Mouse (Mus musculus): Measurements from ENCODE around the gene Gpr137b.
"Not testable (repeated sequence)": the region's sequence is repeated elsewhere in the genome, so short reads cannot be mapped to it uniquely, and the experiment has no call there.

The Gpr137b gene

DNA sequence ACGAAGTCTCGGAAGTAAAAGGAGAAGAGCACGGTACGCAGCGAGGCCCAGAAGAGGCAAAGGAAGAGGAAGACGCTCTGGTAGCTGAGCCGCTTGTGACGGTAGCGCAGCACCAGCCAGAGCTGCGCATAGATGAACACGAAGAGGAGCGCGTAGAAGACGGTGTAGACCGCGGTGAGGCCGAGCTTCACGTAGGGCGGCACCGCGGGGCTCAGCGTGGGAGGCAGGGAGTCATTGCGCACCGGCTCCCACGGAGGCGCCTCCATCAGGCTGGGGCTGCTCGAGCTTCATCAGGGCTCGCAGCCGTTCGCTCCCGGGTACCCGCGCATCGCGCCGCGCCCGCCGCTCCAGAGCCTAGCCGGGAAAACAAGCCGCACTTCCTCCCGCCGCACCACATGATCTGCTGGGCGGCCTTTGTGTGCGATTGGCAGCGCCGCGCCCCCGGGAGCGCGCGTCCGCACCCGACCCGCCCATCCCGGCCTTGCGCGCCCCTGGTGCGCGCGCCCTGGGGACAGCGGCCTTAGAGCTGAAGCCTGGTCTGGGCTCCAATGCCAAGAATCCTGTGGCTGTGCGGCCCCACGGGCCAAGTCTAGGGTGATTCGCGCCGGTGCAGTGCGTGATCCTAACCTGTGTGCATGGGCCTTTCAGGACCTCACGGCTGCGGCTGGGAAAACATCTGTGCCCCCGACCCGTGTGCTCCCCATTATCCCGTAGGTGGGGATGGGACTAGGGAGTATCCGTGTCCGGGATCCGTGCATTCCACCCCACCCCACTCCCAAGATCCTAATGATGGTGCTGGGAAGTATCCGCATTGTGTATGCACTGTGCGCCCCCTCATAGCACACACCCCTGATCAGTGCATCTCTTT, at the start of gene Gpr137b:
Gene Gpr137b, minus strand, starts transcription at position 787 of the 868 bp plus-strand sequence.
- in situ Hi-C loops (cut with MboI, MseI), result loop anchor here (5.0 to 25.0 kb wide), 3 partner anchors 746 to 1056 kb away; partner anchors contain the start of gene Actn2 (in 1 of the 2)

- in situ Hi-C loops (cut with MboI, MseI), result not testable (repeated sequence)
Observed at GRCm38 (mm10) chr13:13438112-13438953, 44.5 kb upstream of the Gpr137b start.

GRCm38 (mm10) chr13:13437460-13438015, 43.7 kb upstream of the Gpr137b start, which contains the start of gene Nid1:
Gene Nid1, plus strand, starts transcription at chr13:13437551.
- in situ Hi-C loops (cut with MboI, MseI), result not testable (repeated sequence)

GRCm38 (mm10) chr13:13436161-13436560, 42.3 kb upstream of the Gpr137b start:
- in situ Hi-C loops (cut with MboI, MseI), result not testable (repeated sequence)

GRCm38 (mm10) chr13:13423301-13423700, 29.5 kb upstream of the Gpr137b start:
- in situ Hi-C loops (cut with MboI, MseI), result not testable (repeated sequence)

GRCm38 (mm10) chr13:13418859-13419258, 25.0 kb upstream of the Gpr137b start:
- in situ Hi-C loops (cut with MboI, MseI), result not testable (repeated sequence)

DNA sequence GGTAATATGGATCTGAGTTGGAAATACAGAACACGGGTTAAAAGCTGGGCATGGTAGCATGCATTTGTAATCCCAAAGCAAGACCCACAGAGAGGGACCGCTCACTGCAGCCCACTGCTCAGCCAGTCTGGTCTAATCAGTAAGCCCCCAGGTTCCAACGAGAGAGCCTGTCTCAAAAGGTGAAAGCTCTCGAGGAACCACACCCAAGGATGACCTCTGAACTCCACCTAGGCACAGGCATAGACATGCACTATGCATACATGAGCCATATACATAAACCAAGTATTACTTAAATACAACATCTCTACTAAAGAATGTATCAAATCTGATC, 22.2 kb upstream of the Gpr137b start:
- in situ Hi-C loops (cut with MboI, MseI), result not testable (repeated sequence)

DNA sequence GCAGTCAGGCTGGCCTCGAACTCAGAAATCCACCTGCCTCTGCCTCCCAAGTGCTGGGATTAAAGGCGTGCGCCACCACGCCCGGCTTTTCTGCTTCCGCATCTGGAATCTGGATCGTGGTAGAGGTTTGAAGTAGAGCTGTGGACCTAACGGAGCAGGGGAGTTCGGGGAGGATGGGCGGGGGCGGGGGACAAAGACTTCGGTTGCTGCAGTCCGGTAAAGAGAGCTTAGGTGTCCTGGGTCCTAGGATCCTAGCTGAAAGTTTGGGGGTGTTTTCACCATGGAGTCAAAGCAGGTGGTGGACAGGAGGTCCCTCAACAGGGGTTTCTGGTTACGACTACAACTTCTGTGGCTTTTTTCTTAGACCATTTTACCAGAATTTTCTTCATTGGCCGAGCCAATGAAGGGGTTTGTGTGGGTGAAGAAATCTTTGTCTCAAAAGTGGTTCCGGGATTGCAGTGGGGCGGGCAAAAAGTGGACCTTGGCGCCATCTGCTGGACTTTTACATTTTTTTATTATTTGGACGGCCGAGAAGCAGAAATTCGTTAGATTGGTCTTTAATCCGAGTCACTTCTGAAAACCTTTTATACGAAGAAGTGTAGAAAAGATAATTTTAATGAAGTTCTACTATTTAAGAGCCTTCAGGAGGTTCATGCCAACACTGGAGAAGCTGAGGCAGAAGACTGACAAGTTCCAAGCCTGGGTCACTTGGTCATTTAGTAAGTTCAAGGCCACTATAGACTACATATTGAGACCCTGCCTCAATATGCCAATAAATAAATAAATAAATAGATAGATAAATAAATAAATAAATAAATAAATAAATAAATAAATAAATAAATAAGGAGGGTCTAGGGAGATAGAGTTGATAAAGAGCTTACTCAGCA, 21.5 kb upstream of the Gpr137b start:
- in situ Hi-C loops (cut with MboI, MseI), result not testable (repeated sequence)

DNA sequence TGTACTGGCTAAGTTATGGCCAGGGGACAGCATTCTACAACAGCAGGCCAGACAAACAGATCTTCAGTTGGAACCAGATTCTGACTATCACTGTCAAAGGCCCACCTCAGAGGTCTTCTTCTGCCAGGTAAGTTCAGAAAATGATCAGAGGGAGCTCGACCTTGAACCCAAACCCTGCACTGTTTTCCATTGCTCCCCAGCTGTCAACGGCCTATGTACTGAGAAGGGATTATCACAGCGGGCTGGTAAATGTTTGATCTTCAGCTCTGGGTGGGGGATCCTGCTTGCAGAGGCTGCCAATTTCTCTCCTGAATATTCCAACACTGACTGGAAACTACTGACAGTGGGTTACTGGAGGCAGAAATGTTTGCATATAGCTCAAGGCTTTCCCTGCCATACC, 20.4 kb upstream of the Gpr137b start:
- in situ Hi-C loops (cut with MboI, MseI), result loop anchor here in 1 of 2 experiments (5.0 kb wide), 1 partner anchor 177 kb away; no protein-coding TSS in a partner anchor

DNA sequence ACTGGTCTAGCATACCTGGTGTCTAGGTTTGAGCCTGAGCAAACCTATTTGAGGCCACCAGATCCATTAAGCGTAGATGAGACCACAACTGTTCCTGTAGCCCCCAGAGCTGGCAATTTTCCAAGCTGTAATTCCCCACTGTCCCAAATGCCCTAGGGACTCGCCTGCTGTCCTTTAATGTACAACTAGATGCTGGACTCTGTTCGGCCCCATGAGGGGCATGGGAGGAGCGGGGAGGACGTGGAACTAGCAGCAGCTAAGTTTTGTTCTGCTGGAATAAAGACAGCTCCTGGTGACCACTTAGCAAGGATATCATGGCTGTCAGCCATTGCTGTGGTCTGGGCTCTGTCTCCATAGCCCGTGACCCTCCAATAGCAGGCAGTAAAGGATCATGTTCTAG, 11.7 kb upstream of the Gpr137b start:
- in situ Hi-C loops (cut with MboI, MseI), result loop anchor here in 1 of 2 experiments (5.0 kb wide), 1 partner anchor 738 kb away; no protein-coding TSS in a partner anchor

DNA sequence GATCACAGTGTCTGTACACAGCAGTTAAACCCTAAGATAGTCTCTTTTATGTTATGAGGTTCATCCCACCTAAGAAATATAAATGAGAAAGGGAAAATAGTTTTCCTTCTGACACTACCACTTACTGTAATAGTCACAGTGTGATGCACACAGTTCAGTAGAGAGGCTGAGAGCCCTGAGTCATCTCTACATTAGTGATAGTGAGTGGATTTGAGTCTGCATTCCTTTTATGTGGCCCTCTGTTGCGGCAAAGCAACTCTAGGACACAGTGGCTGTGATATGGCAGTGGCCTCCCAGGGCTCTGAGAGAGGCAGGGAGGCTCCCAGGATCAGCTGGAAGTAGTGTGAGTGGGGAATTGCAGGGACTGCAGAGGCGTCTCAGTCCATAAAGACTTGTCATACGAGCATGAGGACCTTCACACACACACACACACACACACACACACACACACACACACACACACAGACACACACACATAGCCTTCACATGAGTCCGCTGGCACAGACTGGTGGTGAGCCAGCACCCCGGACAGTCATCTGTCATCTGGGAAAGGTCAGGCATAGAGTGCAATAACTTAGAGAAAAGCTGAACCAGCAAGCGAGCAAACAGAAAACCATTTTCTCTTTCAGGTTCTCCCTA, 10.8 kb upstream of the Gpr137b start:
- in situ Hi-C loops (cut with MboI, MseI), result loop anchor here (5.0 kb wide), 1 partner anchor 737 kb away; no protein-coding TSS in a partner anchor

- in situ Hi-C loops (cut with MboI, MseI), result loop anchor here in 1 of 2 experiments (5.0 kb wide), 1 partner anchor 737 kb away; no protein-coding TSS in a partner anchor
Observed at GRCm38 (mm10) chr13:13403839-13404238, 10.0 kb upstream of the Gpr137b start.

DNA sequence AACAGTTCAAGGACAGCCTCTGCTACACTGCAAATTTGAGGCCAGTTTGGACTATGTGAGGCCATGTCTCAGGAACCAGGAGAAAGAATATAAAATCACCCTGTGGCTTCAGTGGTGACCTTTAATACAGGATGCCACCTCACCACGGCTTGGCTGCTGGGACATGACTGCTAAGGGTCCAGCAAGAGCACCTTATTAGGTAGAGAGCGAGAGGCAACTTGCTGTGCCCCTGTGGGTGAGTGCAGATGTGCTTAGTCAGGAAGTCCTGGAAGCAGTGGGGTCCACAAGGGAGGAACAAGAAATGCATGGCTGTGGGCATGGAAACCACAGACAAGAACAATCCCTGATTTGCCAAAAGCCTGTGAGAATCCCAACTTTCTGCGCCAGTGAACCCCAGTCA, 9.6 kb upstream of the Gpr137b start:
- in situ Hi-C loops (cut with MboI, MseI), result loop anchor here in 1 of 2 experiments (5.0 kb wide), 1 partner anchor 736 kb away; no protein-coding TSS in a partner anchor

- in situ Hi-C loops (cut with MboI, MseI), result loop anchor here in 1 of 2 experiments (5.0 kb wide), 1 partner anchor 736 kb away; no protein-coding TSS in a partner anchor
Observed at GRCm38 (mm10) chr13:13402818-13403217, 9.0 kb upstream of the Gpr137b start.

- in situ Hi-C loops (cut with MboI, MseI), result loop anchor here in 1 of 2 experiments (5.0 kb wide), 1 partner anchor 734 kb away; no protein-coding TSS in a partner anchor
Observed at GRCm38 (mm10) chr13:13400851-13401250, 7.0 kb upstream of the Gpr137b start.

DNA sequence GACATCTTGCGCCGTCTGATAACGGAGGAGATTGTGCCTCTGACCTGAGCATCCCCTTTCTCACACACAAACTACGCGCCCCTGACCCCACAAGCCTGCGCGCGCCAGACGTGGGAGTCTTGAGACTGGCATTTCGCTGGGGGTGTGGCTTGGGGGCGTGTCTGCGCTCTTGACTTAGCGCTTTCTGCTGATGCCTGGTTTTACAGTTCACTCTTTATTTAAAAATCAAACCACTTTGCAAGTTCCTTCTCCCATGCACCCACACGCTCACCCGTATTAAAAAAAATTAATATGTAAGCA, 232 bp upstream of the Gpr137b start:
- in situ Hi-C loops (cut with MboI, MseI), result loop anchor here (5.0 to 25.0 kb wide), 3 partner anchors 747 to 1057 kb away; partner anchors contain the start of gene Actn2 (in 1 of the 2)

DNA sequence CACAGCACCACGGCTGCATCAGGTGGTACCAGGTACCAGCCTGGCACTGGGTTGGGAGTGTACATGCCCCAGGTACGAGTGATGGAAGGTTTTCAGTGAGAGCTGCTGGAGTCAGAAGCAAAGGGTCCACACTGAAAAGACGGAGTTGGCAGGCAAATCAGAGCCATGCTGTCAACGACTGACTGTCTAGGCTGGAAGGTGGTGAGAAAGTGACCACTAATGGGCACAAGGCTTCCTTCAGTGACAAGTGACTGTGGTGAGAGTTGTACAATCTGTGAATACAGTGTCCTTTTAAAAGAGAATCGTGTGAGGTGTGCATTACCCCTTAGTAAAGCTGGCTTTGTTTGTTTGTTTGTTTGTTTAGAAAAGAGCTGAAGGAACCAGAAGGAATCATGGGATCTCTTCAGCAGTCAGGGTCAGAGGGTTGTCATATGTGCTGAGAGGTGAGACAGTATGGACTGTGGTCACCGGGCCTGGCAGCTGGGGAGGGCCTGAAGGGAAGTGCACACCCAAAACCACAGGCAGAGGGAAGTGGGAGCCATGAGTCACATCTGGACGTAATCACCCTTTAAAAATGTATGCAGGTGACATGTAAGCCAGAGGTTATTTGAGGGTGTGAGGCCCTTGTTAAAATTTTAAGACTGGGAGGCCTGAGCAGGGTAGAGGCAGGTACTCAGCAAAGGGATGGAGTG, 15.5 kb downstream of the Gpr137b start:
- in situ Hi-C loops (cut with MboI, MseI), result loop anchor here in 1 of 2 experiments (25.0 kb wide), 2 partner anchors 891 to 1041 kb away; partner anchors contain the start of gene Actn2

GRCm38 (mm10) chr13:13377180-13377579, 16.6 kb downstream of the Gpr137b start:
- in situ Hi-C loops (cut with MboI, MseI), result loop anchor here in 1 of 2 experiments (25.0 kb wide), 2 partner anchors 890 to 1040 kb away; partner anchors contain the start of gene Actn2

DNA sequence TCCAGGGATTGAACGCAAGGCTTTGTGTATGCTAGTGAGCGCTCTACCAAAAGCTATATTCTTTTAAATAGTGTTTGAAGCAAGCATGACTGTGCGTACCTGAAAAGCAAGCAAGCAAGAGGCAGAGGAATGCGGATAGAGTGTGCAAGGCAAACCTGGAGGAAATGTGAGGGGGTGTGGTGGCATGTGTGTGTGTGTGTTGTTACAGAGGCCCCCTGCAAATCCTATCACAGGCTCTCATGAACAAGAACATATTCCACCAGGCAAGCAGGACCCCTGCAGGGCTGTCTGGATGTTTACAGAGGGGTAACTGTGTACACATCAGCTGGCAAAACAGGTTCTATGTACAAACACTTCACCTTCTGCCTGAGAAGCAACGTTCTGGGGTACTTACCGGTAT, 19.8 kb downstream of the Gpr137b start:
- in situ Hi-C loops (cut with MboI, MseI), result loop anchor here (5.0 kb wide), 1 partner anchor 747 kb away; no protein-coding TSS in a partner anchor
